Mouse (Mus musculus): ENCODE data around the gene Wdtc1.

The Wdtc1 gene

GRCm38 (mm10) chr4:133353367-133354365 is at the start of gene Wdtc1:
Gene Wdtc1, minus strand, starts transcription at chr4:133353481.
- in situ Hi-C loops (cut with MboI; ENCODE audit: low sequenced_read_pairs), result no loop called here

- in situ Hi-C loops (cut with MboI; ENCODE audit: low sequenced_read_pairs), result no loop called here
Measured at GRCm38 (mm10) chr4:133402011-133402410, 48.7 kb upstream of the Wdtc1 start.

GRCm38 (mm10) chr4:133400098-133400497 is 46.8 kb upstream of the Wdtc1 start:
- in situ Hi-C loops (cut with MboI; ENCODE audit: low sequenced_read_pairs), result no loop called here

GRCm38 (mm10) chr4:133399509-133399908 is 46.2 kb upstream of the Wdtc1 start:
- in situ Hi-C loops (cut with MboI; ENCODE audit: low sequenced_read_pairs), result no loop called here

- in situ Hi-C loops (cut with MboI; ENCODE audit: low sequenced_read_pairs), result no loop called here
Measured at GRCm38 (mm10) chr4:133398619-133399018, 45.3 kb upstream of the Wdtc1 start.

GRCm38 (mm10) chr4:133397961-133398360 is 44.7 kb upstream of the Wdtc1 start:
- in situ Hi-C loops (cut with MboI; ENCODE audit: low sequenced_read_pairs), result no loop called here

GRCm38 (mm10) chr4:133397299-133397698 is 44.0 kb upstream of the Wdtc1 start:
- in situ Hi-C loops (cut with MboI; ENCODE audit: low sequenced_read_pairs), result no loop called here

GRCm38 (mm10) chr4:133396079-133396478 is 42.8 kb upstream of the Wdtc1 start:
- in situ Hi-C loops (cut with MboI; ENCODE audit: low sequenced_read_pairs), result no loop called here

- in situ Hi-C loops (cut with MboI; ENCODE audit: low sequenced_read_pairs), result no loop called here
Measured at GRCm38 (mm10) chr4:133394981-133395573, 41.8 kb upstream of the Wdtc1 start.

- in situ Hi-C loops (cut with MboI; ENCODE audit: low sequenced_read_pairs), result no loop called here
Measured at GRCm38 (mm10) chr4:133391185-133392040, 38.1 kb upstream of the Wdtc1 start.

- in situ Hi-C loops (cut with MboI; ENCODE audit: low sequenced_read_pairs), result no loop called here
Measured at GRCm38 (mm10) chr4:133390585-133390984, 37.3 kb upstream of the Wdtc1 start.

- in situ Hi-C loops (cut with MboI; ENCODE audit: low sequenced_read_pairs), result no loop called here
Measured at GRCm38 (mm10) chr4:133390042-133390441, 36.8 kb upstream of the Wdtc1 start.

GRCm38 (mm10) chr4:133388781-133389552 is 35.7 kb upstream of the Wdtc1 start:
- in situ Hi-C loops (cut with MboI; ENCODE audit: low sequenced_read_pairs), result no loop called here

- in situ Hi-C loops (cut with MboI; ENCODE audit: low sequenced_read_pairs), result no loop called here
Measured at GRCm38 (mm10) chr4:133387053-133387452, 33.8 kb upstream of the Wdtc1 start.

- in situ Hi-C loops (cut with MboI; ENCODE audit: low sequenced_read_pairs), result no loop called here
Measured at GRCm38 (mm10) chr4:133386061-133386797, 32.9 kb upstream of the Wdtc1 start.

GRCm38 (mm10) chr4:133381141-133381540 is 27.9 kb upstream of the Wdtc1 start:
- in situ Hi-C loops (cut with MboI; ENCODE audit: low sequenced_read_pairs), result no loop called here

GRCm38 (mm10) chr4:133380532-133380931 is 27.3 kb upstream of the Wdtc1 start:
- in situ Hi-C loops (cut with MboI; ENCODE audit: low sequenced_read_pairs), result no loop called here

GRCm38 (mm10) chr4:133379861-133380260 is 26.6 kb upstream of the Wdtc1 start:
- in situ Hi-C loops (cut with MboI; ENCODE audit: low sequenced_read_pairs), result no loop called here

- in situ Hi-C loops (cut with MboI; ENCODE audit: low sequenced_read_pairs), result no loop called here
Measured at GRCm38 (mm10) chr4:133379046-133379347, 25.7 kb upstream of the Wdtc1 start.

All from CH12F3 (cell line).